Mouse (Mus musculus): ENCODE results near the gene Rtbdn.

Gene Rtbdn

DNA sequence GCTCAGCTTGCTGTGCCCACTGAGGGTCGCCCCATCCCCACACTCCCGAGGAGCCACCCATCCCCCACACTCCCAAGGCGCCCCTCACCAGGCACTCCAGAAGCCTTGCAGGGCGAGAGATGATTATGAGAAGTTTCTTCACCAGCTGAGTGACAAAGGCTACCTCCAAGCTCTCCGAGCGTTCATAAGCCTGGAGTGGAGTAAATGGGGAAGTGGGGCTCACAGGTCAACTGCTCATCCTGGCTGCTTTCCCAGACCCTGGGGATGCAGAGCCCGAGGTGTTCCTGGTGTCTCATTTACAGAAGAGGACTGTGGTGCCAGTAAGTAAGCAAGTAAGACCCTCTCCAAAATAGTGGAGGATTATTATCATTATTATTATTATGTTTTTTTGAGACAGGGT lies 21.2 kb upstream of the Rtbdn start:
- no peak for DNase-seq

DNA sequence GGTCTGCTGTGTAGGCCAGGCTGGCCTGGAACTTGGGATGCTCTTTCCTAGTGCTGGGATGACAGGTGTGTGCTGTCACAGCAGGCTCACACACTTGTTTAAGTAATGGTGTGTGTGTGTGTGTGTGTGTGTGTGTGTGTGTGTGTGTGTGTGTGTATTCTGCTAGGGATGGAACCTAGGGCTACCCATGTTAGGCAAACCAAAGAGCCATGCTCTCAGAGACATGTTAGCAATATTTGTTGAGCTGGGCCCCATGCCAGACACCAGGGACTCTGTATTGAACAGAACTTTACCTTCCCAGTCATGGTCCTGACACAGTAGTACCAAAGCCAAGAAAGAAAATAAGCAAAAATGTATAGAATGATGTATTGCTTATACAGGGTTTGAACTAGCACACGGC lies 19.3 kb upstream of the Rtbdn start:
- DNase-seq: no peak

- peak in 1 of 2 experiments; percentile 68 for DNase-seq
Observed at GRCm38 (mm10) chr8:84928456-84929306, 18.1 kb upstream of the Rtbdn start.

GRCm38 (mm10) chr8:84930582-84930981 lies 16.2 kb upstream of the Rtbdn start:
- no peak for DNase-seq

DNA sequence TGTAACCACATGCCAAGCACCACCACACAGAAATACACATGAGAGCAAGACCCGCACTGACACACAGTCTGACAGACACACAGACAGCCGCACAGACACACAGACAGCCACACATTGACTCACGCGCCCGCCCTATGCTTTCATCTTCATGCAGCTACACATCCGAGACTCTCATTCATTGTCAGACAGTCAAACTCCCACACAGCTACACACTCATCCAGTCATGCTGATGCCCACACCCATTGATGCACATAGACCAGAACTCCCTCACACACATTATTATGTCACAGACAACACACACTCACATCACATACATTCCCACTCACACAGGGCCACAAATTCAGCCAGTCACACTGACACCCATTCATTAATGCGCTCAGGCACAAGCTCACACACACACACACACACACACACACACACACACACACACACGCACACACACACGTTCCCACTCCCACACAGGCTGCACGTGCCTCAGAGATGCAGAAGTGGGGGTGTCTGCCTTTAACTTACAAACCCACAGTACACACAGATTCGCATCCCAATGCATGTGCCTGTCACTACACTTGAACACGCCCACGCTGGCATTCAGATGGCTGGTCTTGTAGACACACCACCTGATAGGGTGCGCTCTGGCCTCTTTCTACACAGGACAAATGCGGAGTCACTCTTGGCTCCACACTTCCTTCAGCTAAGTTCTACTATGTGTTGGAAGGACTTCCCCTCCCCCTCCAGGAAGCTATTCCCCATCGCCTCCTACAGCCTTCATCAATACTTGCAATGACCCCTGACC lies 12.8 kb upstream of the Rtbdn start:
- DNase-seq: no peak

GRCm38 (mm10) chr8:84934860-84935259 lies 11.9 kb upstream of the Rtbdn start:
- DNase-seq: no peak

- DNase-seq: no peak
Observed at GRCm38 (mm10) chr8:84935489-84935888, 11.3 kb upstream of the Rtbdn start.

- no peak for DNase-seq
Observed at GRCm38 (mm10) chr8:84936041-84936961, 10.5 kb upstream of the Rtbdn start.

- DNase-seq: peak; percentile 36 to 60
Observed at GRCm38 (mm10) chr8:84936962-84937546, 9.7 kb upstream of the Rtbdn start, which contains the start of gene Mast1. TSS of gene Mast1 (minus strand) at chr8:84937359.

- DNase-seq: no peak
Observed at GRCm38 (mm10) chr8:84937620-84938485, 8.9 kb upstream of the Rtbdn start.

GRCm38 (mm10) chr8:84943699-84944098 lies 3.1 kb upstream of the Rtbdn start:
- DNase-seq: no peak

- no peak for DNase-seq
Observed at GRCm38 (mm10) chr8:84944478-84945160, 2.2 kb upstream of the Rtbdn start.

GRCm38 (mm10) chr8:84945235-84945632 lies 1.6 kb upstream of the Rtbdn start:
- DNase-seq: no peak

- no peak for DNase-seq
Observed at GRCm38 (mm10) chr8:84945633-84946527, 911 bp upstream of the Rtbdn start.

DNA sequence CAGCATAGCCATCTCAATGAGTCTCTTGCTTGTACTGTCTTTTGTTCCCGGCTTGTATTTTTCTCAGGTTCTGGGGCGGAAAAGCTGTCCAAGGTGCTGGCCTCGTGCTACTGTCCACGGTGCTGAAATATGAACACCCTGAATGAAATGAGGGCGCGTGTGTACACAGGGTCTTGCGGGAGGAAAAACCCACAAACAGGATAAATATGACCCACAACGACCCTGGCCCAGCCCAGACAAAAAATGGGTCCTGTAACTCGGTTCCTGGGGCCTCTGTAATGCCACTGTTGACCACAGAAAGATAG lies 402 bp downstream of the Rtbdn start:
- no peak for DNase-seq

DNA sequence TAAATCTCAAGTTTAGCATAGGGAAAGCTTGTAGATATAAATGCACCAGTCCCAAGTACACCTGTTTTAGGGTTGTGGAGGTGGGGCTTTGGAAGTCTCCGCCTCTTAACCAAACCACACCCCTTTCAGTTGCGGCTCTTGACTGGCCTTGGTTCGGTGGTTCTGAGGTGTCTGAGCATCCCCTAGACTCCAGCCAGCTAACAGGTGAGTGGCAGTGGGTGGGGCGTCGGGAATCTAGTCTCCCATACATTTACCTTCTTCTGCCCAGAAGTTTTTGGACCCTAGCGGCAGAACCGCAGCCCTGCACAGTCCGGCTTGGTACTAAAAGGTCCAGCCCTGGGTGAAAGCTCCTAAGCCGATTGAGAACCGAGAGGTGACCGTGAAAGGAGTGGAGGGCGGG lies 3.0 kb downstream of the Rtbdn start:
- DNase-seq: no peak

DNA sequence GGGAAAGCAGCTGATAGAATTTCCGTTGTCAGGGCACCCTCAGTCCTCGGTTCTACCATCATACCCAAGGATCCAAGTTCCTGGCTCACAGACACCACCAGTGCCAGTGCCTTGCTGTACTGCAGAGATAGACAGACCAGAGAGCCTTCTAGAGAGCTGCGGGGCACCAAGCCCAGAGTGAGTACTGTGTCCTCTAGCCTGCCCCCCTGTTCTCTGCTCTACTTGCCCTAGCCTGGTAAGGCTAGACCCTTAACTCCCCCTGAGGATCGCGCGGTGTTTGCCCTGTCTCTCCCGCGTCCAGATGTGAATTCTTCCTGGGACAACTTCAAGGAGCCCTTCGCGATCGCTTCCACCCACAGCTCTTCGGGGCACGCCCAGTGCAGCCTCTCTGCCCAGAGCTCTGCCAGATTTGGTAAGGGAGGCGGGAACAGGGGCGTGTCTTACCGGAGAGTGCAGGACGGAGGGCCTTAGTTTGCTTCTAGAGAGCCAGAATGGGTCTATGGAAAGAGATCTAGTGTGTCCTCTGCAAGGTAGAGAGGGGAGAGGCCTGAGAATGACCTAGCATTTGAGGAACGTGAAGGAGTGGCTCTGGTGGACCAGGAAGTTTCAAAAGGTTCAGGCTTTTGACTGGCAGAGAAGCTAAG lies 5.9 kb downstream of the Rtbdn start:
- no peak for DNase-seq

DNA sequence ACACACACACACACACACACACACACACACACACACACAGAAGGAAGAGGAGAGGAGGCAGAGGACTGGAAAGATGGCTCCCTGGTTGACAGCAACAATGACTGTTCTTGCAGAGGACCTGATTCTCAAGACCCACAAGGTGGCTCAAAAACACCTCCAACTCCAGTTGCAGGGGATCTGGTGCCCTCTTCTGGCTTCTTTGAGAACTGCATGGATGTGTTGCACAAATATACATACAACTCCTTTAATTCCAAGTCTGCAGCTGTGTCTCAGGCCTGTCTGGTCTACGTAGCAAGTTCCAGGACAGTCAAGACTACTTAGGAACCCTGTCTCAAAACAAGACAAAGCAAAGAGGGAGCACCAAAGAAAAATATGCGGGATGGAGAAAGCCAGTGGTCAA lies 10.0 kb downstream of the Rtbdn start:
- DNase-seq: peak in 1 of 2 experiments; percentile 65

DNA sequence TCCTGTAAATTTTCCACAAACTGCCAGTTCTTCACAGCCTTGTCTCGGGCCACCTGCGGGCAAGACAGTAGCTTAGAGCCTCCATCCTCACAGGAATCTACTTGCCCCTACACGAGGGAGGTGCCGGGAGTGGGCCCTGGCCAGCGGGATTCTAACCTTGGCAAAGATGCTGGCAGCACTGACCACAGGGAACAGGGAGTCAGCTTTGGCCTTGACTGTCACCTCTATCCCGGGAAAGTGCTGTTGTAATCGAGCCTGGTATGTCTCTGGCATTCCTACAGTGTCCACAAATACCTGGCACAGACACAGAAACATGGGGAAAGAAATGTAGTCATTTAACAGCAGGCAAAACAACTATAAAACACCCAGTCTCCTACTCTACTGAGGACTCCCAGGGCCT lies 13.0 kb downstream of the Rtbdn start:
- DNase-seq: no peak

All from spleen, adult 18-20 months (tissue).